8 mouse cellular contexts compared by ENCODE assay signal in genomic region chr3:96557694-96558093, GRCm38 (mm10). TPM values are rescaled to one million over a fixed set of nuclear protein-coding genes. Genes with fewer than 3 reads are reported as not detected.
DNase-seq lines count a peak whose midpoint lies in the region; ATAC-seq lines count a peak whose summit lies in the region.

TSS of gene Txnip (plus strand) at chr3:96557957.

- 0% methylated on average over 26 of the region's 26 CpGs for WGBS in heart, embryonic 14.5 days
- WGBS in liver, embryonic 13.5 days (ENCODE audit: insufficient replicate concordance), result under 1% methylated on average over 26 of the region's 26 CpGs
- under 1% methylated on average over 26 of the region's 26 CpGs for WGBS in stomach, embryonic 16.5 days

- DNase-seq in c-Kit-negative CD71-positive TER-119-positive erythroid progenitor cells, embryonic 14.5 days (ENCODE audit: low read depth, low spot score), result peak; percentile 98
- peak; percentile 98 for DNase-seq in fibroblast of lung, adult 2 months (ENCODE audit: low read depth)
- peak; percentile 100 for DNase-seq in kidney, postnatal 14 days
- DNase-seq in liver, embryonic 13.5 days, result peak; percentile 98
- peak; percentile 100 for DNase-seq in neural tube, embryonic 10.5 days (ENCODE audit: extremely low spot score, low spot score)

- no peaks in the 10 kb centered on the region for H3K27me3 ChIP-seq in heart, embryonic 14.5 days (ENCODE audit: control insufficient read depth, insufficient read depth, low read length)
- H3K27me3 ChIP-seq in liver, embryonic 13.5 days, result no peaks in the 10 kb centered on the region
- no peaks in the 10 kb centered on the region for H3K27me3 ChIP-seq in stomach, embryonic 16.5 days (ENCODE audit: control insufficient read depth, insufficient read depth, low read length)

- ATAC-seq in CD4-positive, CD25-positive, alpha-beta regulatory T cell, adult 4 months, result peak; percentile 79
- ATAC-seq in heart, embryonic 14.5 days (ENCODE audit: insufficient number of reproducible peaks, insufficient read depth, low FRiP score, low read depth), result peak; percentile 98
- peak; percentile 99 for ATAC-seq in liver, embryonic 13.5 days (ENCODE audit: low read depth)
- peak; percentile 99 for ATAC-seq in stomach, embryonic 16.5 days (ENCODE audit: insufficient read depth, low FRiP score)

- H3K4me3 ChIP-seq in heart, embryonic 14.5 days (ENCODE audit: control insufficient read depth in 1 of 2, insufficient read depth in 1 of 2, low read depth in 1 of 2, low read length in 2 of 2), result peak within 1 kb of the TSS; percentile 76 to 94
- H3K4me3 ChIP-seq in liver, embryonic 13.5 days (replicated peaks), result peak within 1 kb of the TSS; percentile 74
- H3K4me3 ChIP-seq in stomach, embryonic 16.5 days (replicated peaks; ENCODE audit: low read length), result peak within 1 kb of the TSS; percentile 83

- no peaks in the 10 kb centered on the region for H3K9me3 ChIP-seq in heart, embryonic 14.5 days (ENCODE audit: control insufficient read depth, low read length)
- H3K9me3 ChIP-seq in liver, embryonic 13.5 days (replicated peaks), result no peaks in the 10 kb centered on the region
- H3K9me3 ChIP-seq in stomach, embryonic 16.5 days (replicated peaks; ENCODE audit: control insufficient read depth, low read length), result no peaks in the 10 kb centered on the region

- peaks cover 33% of the 10 kb centered on the region for H3K36me3 ChIP-seq in heart, embryonic 14.5 days (ENCODE audit: control insufficient read depth, insufficient read depth, low read length)
- peaks cover 24% of the 10 kb centered on the region for H3K36me3 ChIP-seq in liver, embryonic 13.5 days
- peaks cover 21% of the 10 kb centered on the region; the same call in 1 of the 2 replicates for H3K36me3 ChIP-seq in stomach, embryonic 16.5 days (ENCODE audit: control insufficient read depth, insufficient read depth, low read length)

- peak within 1 kb of the TSS; percentile 97 for H3K4me2 ChIP-seq in heart, embryonic 14.5 days (ENCODE audit: low read length)
- peak within 1 kb of the TSS; percentile 86 for H3K4me2 ChIP-seq in liver, embryonic 13.5 days
- peak within 1 kb of the TSS; percentile 66 for H3K4me2 ChIP-seq in stomach, embryonic 16.5 days (ENCODE audit: low read depth, low read length)

- H3K9ac ChIP-seq in heart, embryonic 14.5 days (ENCODE audit: low read length), result peak within 1 kb of the TSS; percentile 98
- peak within 1 kb of the TSS; percentile 90 for H3K9ac ChIP-seq in liver, embryonic 13.5 days
- H3K9ac ChIP-seq in stomach, embryonic 16.5 days (ENCODE audit: low read length), result peak within 1 kb of the TSS; percentile 93

- peak within 1 kb of the TSS; percentile 96 to 98 for H3K27ac ChIP-seq in heart, embryonic 14.5 days (replicated peaks in 1 of 2; ENCODE audit: control insufficient read depth in 1 of 2, insufficient read depth in 1 of 2, low read depth in 2 of 2, low read length in 2 of 2)
- H3K27ac ChIP-seq in liver, embryonic 13.5 days, result peak within 1 kb of the TSS; percentile 91
- H3K27ac ChIP-seq in stomach, embryonic 16.5 days (ENCODE audit: low read length), result peak within 1 kb of the TSS; percentile 96

- H3K4me1 ChIP-seq in heart, embryonic 14.5 days (ENCODE audit: control insufficient read depth in 2 of 2, insufficient read depth in 2 of 2, low read length in 2 of 2), result peaks cover 14 to 32% of the 10 kb centered on the region in 2 experiments
- peaks cover 67% of the 10 kb centered on the region for H3K4me1 ChIP-seq in liver, embryonic 13.5 days (replicated peaks)
- peaks cover 44% of the 10 kb centered on the region for H3K4me1 ChIP-seq in stomach, embryonic 16.5 days (ENCODE audit: control insufficient read depth, insufficient read depth, low read length)

RNA-seq across cellular contexts. Expression of gene Txnip, which starts in this region (rescaled TPM):
- polyA plus RNA-seq in CD4-positive, CD25-positive, alpha-beta regulatory T cell, adult 4 months (2017; shearing (Covaris generic)), result 100 to 1,000 TPM; 376 to 396 TPM
- polyA plus RNA-seq in heart, embryonic 14.5 days (2014; fragmentation: Nextera tagmentation; extraction: Ambion mirVana), result 257 and 262 TPM in 2 replicates
- 29.7 and 29.9 TPM in 2 replicates for polyA plus RNA-seq in liver, embryonic 13.5 days (2015; fragmentation: Nextera tagmentation; extraction: Ambion mirVana)
- polyA plus RNA-seq in stomach, embryonic 16.5 days (2015; fragmentation: Nextera tagmentation; extraction: Ambion mirVana), result 164 and 179 TPM in 2 replicates

Comparison
In these comparisons a context has a peak if more than half of its experiments do, and no peak if none do; other contexts are left out.
1. Peak in every context shown above with its lines: DNase-seq, ATAC-seq, H3K4me3 ChIP-seq and H3K27ac ChIP-seq.